Mouse (Mus musculus) left cerebral cortex, adult 18-20 months (tissue): ENCODE data around the gene Gabarap. TPM values are rescaled to one million over a fixed set of nuclear protein-coding genes. Genes with fewer than 3 reads are reported as not detected.
A peak's percentile ranks its signal among the peaks of the same experiment; 100 is the strongest.

ENCODE experiments used
- DNase-seq, 2 experiments: peaks; one replicate each; pipeline ENCODE4 v3.0.0; 2021 to 2022; ENCODE audit warnings: low spot score in 2 of 2, mixed read lengths in 1 of 2
- total RNA-seq, 2 experiments: library from RNA; stranded (reverse); gene quantifications; 2 replicates each; pipeline ENCODE4 v1.2.3; 2021

The Gabarap gene
- total RNA-seq, 2 experiments from 2014 or later = 231 to 236 TPM

- DNase-seq = peak; percentile 71 to 73
These were observed 27.4 kb downstream of the Gabarap start for GRCm38 (mm10) chr11:70018131-70018990.

DNA sequence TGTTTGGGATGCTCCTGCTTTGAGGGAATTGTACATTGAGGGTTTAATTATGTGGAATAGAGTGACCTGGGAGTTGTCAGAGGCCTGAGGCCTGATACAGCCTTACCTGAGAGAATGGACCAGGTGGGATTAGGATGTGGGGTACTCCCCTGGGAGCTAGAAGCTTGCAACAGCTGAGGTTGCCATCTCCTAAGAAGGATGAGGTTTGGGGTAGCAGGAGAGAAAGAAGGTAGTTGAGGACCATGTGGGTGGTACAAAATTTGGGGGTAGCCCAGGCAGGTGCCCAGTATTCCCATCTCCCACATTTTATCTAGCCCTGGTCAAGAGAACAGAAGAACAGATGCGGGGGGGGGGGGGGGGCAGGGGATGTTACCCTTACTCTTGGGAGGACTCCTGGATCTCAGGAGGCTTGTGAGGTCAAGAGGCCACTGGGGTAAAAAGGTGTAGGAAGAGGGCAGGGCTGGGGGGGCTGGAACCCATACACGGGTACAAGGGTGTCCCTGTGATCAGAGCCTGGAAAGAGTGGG, 28.6 kb downstream of the Gabarap start:
- DNase-seq = no peak

DNA sequence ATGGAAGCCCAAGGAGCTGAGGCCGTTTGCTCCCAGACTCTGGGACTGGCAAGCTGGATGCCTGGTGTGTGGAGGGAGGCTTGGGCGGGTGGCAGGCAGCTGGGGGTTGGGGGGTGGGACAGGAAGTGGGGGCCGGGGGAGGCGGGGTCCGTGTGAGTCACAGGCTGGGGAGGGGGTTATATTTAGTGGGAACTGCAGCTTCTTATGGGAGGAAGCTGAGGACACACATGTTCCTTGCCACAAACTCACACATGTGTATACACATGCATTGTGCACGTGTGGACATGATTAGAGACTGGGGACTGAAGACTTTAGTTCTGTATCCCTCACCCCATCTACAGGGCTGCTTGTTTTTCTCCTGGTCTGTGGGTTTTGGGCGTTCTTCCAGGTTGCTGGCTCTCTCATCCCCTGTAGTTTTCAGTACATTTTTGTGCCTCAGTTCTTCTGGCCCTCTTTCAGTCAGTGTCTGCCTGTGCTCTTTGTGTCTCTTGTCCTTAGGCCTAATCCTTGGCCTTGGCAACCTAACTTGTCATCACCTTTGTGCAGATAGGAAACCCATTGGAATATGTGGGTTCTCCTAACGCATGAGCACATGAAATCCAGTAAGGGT, 29.2 kb downstream of the Gabarap start:
- DNase-seq = peak in 1 of 2 experiments; percentile 44

DNA sequence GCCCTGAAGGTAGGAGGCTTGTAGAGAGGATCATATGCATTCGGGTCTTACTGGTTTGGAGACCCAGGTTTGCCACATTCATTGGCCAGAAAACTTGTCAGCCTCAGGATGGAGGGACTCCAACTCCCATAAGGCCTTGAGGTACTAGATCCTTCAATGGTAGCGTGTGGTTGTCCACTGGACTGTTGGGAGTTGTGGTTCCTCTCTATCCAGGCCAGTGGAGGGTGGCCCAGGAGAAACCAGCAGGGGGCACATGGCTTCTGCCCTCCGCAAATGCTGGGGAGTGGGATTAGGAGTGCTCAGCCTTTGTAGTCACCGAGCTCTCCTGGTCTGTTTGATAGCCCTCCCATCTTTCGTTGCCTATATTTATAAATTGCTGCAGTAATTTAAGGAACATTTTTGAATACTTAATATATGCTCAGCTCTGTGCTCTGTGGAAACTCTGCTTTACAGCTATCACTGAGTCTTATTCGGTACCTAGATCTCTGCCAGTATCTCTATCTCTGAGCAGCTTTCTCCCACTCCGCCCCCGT, 29.9 kb downstream of the Gabarap start:
- peak; percentile 69 to 74 for DNase-seq

GRCm38 (mm10) chr11:70021264-70022132, 30.6 kb downstream of the Gabarap start:
- peak; percentile 94 to 95 for DNase-seq

- peak in 1 of 2 experiments; percentile 58 for DNase-seq
These were observed 32.7 kb downstream of the Gabarap start for GRCm38 (mm10) chr11:70023481-70024150.

- DNase-seq = no peak
These were observed 33.2 kb downstream of the Gabarap start for GRCm38 (mm10) chr11:70024151-70024514.

DNA sequence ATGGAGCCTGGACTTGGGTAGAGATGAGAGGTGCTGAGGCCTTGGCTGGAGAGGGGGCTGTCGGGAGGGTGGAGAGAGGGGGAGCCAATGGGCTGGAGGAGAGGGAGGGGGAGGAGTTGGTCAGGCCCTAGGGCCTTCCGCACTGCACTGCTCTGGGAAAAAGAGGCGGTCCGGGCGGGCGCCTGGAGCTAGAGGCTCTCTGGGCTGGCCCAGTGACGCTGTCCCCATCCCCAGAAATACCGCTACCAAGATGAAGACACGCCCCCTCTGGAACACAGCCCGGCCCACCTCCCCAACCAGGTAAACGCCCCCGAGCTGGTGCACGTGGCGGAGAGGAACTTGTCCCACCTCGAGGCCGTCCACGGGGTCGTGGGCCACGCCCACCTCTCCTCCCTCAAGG, 35.7 kb downstream of the Gabarap start:
- no peak for DNase-seq

DNA sequence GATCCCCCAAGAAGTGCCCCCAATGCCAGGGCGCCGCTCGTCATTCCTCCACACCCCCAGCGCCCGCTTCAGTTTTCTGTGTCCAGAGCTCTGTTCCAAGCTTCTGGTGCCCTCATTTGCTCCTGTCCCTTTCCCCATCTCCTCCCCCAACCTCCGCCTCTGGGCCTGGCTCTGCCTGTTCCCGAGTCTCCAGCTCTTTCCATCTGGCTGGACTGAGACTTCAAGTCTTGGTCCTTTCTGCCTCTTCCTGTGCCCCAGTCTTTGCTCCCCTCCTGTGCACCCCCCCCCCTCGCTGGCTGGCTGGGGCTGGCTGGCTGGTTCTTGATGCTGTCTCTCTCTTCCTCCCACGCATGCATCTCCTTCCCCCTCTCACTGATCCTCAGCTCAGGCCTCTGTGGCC, 36.5 kb downstream of the Gabarap start:
- peak; percentile 42 to 61 for DNase-seq

DNA sequence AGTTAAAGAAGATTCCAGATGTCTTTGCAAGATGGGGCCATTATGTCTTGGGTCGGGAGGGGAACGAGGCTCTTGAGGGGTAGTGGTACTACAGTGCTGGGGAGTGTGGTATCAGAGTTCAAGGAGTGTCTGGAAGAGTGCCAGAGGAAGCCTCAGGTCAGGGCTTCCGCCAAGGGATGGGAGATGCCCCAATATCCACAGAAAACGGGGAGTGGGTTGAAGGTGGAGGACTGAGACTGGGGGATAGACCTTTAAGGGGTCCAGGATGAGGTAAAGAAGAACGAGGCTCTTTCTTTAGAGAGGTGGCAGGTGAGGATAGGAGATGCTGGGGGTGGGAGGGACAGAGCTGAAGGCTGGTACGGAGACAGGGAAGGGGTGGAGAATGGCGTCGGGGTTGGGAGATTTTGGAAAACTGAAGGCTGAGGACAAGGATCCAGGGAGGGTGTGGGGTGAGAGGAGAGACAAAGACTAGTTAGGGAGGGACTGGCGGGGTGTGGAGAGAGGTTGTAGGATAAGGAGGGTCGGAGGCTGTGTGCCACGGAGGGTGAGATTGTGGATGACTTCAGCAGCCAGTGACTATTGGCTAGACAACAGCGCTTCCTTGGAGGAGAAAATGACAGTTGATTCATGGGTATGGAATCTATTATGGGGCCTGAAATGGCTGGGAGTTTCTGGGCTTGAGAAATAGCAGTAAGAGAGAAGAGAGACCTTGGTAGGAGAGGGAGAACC, 37.6 kb downstream of the Gabarap start:
- DNase-seq = no peak

DNA sequence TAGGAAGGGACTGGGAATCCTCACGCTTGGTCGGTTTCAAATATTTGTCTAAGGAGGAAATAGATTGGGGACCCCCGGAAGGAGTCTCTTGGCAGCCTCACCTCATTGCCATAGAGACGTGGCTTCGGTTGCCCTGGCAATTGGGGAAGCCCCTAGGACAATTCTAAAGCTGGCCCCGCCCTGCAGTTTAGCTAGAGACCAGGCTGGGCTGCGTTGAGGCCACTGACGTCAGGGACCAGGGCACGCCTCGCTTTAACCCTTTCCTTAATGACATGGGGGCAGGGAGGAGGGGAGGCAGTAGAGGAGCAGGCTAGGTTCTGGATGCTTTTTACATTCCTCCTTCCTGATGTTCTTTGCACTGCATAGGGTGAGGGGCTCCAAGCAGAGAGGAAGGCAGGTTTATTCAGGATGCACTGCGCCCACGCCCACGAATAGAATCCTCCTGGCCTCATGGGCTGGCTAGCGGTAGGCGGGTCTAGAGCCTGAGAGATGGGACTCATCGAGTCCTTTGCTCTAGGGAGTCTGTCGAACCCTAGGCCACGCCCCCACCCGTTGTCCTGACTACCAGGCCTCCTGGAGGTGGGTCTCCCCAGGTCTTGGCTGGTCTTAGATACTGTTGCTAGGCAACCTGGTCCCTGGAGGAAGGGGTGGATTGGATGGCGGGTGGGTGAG, 38.3 kb downstream of the Gabarap start:
- DNase-seq = peak; percentile 76 to 87

DNA sequence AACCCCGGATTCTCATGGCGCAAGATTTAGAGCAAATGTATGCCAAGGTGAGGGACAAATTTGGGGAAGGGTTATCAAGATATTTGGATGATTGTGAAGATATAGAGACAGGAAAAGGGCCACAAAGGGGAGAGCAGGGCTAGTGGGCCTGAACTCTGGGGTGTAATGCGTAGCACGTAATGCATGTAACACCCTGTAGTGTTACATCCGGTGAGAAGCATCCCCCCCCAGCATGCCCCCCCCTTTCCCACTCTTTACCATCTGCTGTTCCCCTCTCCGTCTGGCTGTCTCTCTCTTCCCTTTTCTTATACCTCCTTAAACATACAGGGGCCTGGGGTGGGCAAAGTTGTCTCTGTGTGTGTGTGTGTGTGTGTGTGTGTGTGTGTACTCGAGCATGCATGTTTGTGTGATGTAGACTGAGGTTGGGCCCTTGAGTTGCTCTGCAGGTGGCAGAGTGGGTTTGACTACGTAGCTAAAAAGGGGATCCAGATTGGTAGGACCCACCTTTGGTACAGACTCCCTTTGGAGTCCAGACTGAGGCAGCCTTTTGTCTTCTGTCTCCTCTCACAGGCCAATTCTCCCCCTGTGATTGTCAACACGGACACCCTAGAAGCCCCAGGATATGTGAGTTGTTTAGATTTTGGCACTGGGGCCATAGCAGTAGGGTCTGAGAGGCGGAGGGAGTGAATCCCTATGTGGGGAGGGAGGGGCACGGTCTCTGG, 39.0 kb downstream of the Gabarap start:
- DNase-seq = no peak

DNA sequence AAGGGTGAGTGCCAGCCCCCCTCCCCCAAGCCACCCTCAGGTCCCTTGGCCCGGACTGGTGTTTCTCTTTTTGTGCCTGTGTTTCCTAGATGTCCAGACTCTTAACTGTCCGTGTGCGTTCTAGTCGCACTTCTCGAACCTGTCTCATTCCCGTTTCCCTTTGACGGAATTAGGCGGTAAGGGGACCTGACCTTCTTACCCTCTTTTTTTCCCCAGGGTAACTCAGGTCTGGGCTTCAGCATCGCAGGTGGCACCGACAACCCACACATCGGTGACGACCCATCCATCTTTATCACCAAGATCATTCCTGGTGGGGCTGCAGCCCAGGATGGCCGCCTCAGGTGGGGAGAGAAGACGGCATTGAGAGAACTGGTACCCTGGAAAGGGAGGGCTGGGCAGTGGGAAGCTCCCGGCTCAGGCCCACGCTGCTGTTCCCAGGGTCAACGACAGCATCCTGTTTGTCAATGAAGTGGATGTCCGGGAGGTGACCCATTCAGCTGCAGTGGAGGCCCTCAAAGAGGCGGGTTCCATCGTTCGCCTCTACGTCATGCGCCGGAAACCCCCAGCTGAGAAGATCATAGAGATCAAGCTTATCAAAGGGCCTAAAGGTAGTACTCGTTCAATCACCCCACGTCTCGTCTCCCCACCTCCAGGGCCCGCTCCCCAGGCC, 39.8 kb downstream of the Gabarap start:
- DNase-seq = no peak

GRCm38 (mm10) chr11:70031321-70031670, 40.4 kb downstream of the Gabarap start:
- no peak for DNase-seq

DNA sequence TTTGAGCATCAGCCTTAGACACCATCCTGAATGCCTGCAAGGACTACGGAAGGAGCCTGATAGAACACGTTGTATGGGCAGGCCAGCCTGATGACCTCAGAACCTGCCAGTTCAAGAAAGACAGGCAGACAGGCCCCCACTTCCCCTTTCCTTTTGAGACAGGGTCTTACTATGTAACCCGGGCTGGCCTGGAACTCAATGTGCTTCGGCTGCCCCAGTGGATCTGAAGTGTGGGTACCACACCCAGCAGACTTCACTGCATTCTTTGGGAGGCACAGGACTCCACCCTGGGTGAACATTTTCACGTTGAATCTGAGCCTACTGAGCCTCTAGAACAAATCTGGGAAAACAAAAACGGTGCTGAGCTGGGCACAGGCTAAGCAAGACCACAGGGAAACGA, 47.2 kb downstream of the Gabarap start:
- no peak for DNase-seq

DNA sequence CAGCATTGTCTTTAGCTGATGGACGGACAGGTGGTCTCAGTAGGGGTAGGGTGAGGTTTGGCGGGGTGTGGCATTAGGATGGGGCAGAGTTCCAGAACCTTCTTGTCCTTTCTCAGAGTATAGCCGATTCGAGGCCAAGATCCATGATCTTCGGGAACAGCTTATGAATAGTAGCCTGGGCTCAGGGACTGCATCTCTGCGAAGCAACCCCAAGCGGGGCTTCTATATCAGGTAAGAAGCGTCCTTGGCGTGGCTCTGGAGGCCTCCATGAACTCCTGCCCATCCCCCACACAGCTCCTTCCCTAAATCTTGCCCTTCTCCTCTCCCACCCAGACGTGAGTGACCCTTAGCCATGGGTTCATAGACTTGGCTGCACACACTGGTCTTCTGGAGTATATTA, 48.7 kb downstream of the Gabarap start:
- no peak for DNase-seq

GRCm38 (mm10) chr11:70040184-70040583, 49.2 kb downstream of the Gabarap start:
- no peak for DNase-seq
